Mouse (Mus musculus) ES-E14 (cell line): ENCODE measurements around the gene Kif7. TPM values are rescaled to one million over a fixed set of nuclear protein-coding genes. Genes with fewer than 3 reads are reported as not detected.

ENCODE experiments used
- DNase-seq: peaks from one replicate; pipeline ENCODE4 v3.0.0-alpha.2; 2013; ENCODE audit warnings: low read depth, low spot score
- H3K27ac ChIP-seq: 2 replicates; pipeline ENCODE4 v1.5.1; 2012; ENCODE audit warnings: low read depth, mild to moderate bottlenecking, low read length, moderate library complexity, mixed read lengths; ENCODE audit not compliant: poor library complexity, insufficient read depth, severe bottlenecking
- H3K36me3 ChIP-seq: 2 replicates; pipeline ENCODE4 v1.6.1; 2012; ENCODE audit warnings: mild to moderate bottlenecking, low read length, moderate library complexity, mixed read lengths; ENCODE audit not compliant: control insufficient read depth, poor library complexity, insufficient read depth, severe bottlenecking
- H3K4me1 ChIP-seq, 2 experiments: fragments of 150-350 bp in 1 of 2; sonication (generic) in 1 of 2; 2 replicates each; pipeline ENCODE4 v1.6.1; 2012; ENCODE audit warnings: low read length in 2 of 2, mild to moderate bottlenecking in 1 of 2, mixed read lengths in 1 of 2; ENCODE audit not compliant: control insufficient read depth in 2 of 2, insufficient read depth in 2 of 2, poor library complexity in 1 of 2
- H3K4me3 ChIP-seq, 2 experiments: fragments of 150-350 bp in 1 of 2; sonication (generic) in 1 of 2; 2 replicates each; pipeline ENCODE4 v1.5.1; 2012; ENCODE audit warnings: low read length in 2 of 2, low read depth in 1 of 2, mild to moderate bottlenecking in 1 of 2, mixed read lengths in 1 of 2; ENCODE audit not compliant: insufficient read depth in 1 of 2, poor library complexity in 1 of 2, severe bottlenecking in 1 of 2
- H3K9ac ChIP-seq: 2 replicates; pipeline ENCODE4 v1.6.1; 2012; ENCODE audit warnings: low read depth, mild to moderate bottlenecking, low read length, mixed read lengths; ENCODE audit not compliant: poor library complexity, insufficient read depth, severe bottlenecking
- H3K9me3 ChIP-seq: fragments of 150-350 bp; sonication (generic); 2 replicates; pipeline ENCODE4 v1.6.1; 2012; ENCODE audit warnings: low read depth, mild to moderate bottlenecking, low read length; ENCODE audit not compliant: control insufficient read depth, insufficient read depth
- CHD2 ChIP-seq: IDR thresholded peaks from 2 replicates; pipeline ENCODE4 v1.6.1; 2014; ENCODE audit warnings: mild to moderate bottlenecking, low read depth, low read length, inconsistent platforms
- HCFC1 ChIP-seq: IDR thresholded peaks from 2 replicates; pipeline ENCODE4 v1.6.1; 2012; ENCODE audit warnings: low read length, inconsistent platforms, borderline replicate concordance; ENCODE audit not compliant: insufficient read depth
- MAFK ChIP-seq: IDR thresholded peaks from 2 replicates; pipeline ENCODE4 v1.6.1; 2014; ENCODE audit warnings: mild to moderate bottlenecking, low read depth, low read length, inconsistent platforms; ENCODE audit not compliant: insufficient read depth
- ZC3H11A ChIP-seq: IDR thresholded peaks from 2 replicates; pipeline ENCODE4 v1.6.1; 2012; ENCODE audit warnings: low read depth, mild to moderate bottlenecking, inconsistent platforms, low read length, borderline replicate concordance
- ZNF384 ChIP-seq: IDR thresholded peaks from 2 replicates; pipeline ENCODE4 v1.6.1; 2012; ENCODE audit warnings: low read depth, low read length, inconsistent platforms
- in situ Hi-C, 2 experiments: fragments of 600-800 bp; cut with MboI; formaldehyde crosslinking; loops; one replicate each; pipeline ENCODE4 v1.15.1; 2025; ENCODE audit warnings: low sequenced_read_pairs in 2 of 2, inconsistent platforms in 1 of 2; ENCODE audit not compliant: unreplicated experiment in 2 of 2
- total RNA-seq: library from RNA; depleted of rRNA; stranded (reverse); fragments of 300-350 nt; gene quantifications from 2 replicates; pipeline ENCODE4 v1.2.3, GENCODE M21; 2012; rRNA removed

The Kif7 gene
- total RNA-seq, 1 experiment, result 9.2 TPM

DNA sequence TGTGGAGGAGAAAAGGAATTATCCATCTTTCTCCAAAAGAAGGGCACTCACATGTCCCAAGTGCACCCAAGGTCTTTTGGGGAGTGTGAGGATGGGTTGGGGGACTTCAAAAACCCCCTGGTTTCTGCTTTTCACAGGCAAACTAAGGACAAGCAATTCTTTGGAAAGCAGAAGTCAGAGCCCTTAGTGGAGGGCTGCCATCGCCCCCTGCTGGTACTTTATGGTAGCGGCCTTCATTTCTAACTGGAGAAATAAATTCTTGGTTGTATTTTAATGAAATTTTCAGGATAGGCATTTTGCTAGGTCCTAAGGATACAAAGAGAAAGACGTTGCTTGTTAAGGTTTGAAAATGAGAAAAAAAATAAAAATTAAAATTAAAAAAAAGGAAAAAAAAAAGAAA, 66.5 kb downstream of the Kif7 start:
- H3K36me3 ChIP-seq, result no peaks in the 10 kb centered on the region
- H3K9me3 ChIP-seq, result no peaks in the 10 kb centered on the region
- no peak overlapping the region for H3K9ac ChIP-seq
- H3K4me3 ChIP-seq, result no peak overlapping the region
- TF ChIP-seq CHD2 (no peak), ZC3H11A (no peak), MAFK (no peak), ZNF384 (no peak), HCFC1 (no peak)
- peaks cover 2 to 11% of the 10 kb centered on the region in 2 experiments; a peak in 2 of 4 replicates for H3K4me1 ChIP-seq
- no peak overlapping the region for H3K27ac ChIP-seq
- in situ Hi-C loops, result no loop called here
- peak; percentile 47 for DNase-seq

Other genes with a start within 250 kb of the Kif7 start
- 163 and 240 TPM in 2 replicates for gene Polg, start 249.4 kb downstream of the Kif7 start, total RNA-seq
- gene Rhcg, start 98.1 kb downstream of the Kif7 start, total RNA-seq, result 1.0 and 1.5 TPM in 2 replicates
- gene Ticrr, start 55.5 kb downstream of the Kif7 start, total RNA-seq, result 46.3 and 56.8 TPM in 2 replicates
- 0.18 TPM in 1 of 2 replicates, not detected in the other for gene Plin1, start 17.2 kb upstream of the Kif7 start, total RNA-seq
- gene Pex11a, start 27.4 kb upstream of the Kif7 start, total RNA-seq, result 4.3 and 6.1 TPM in 2 replicates
- gene Wdr93, start 27.4 kb upstream of the Kif7 start, total RNA-seq, result 0.58 and 0.71 TPM in 2 replicates
- gene Mesp1, start 78.1 kb upstream of the Kif7 start, total RNA-seq, result 0.27 TPM in 1 of 2 replicates, not detected in the other
- 1.0 and 1.2 TPM in 2 replicates for gene Mesp2, start 95.0 kb upstream of the Kif7 start, total RNA-seq
- 11.4 and 15.4 TPM in 2 replicates for gene Anpep, start 145.3 kb upstream of the Kif7 start, total RNA-seq
- gene Ap3s2, start 204.9 kb upstream of the Kif7 start, total RNA-seq, result 9.4 and 11.0 TPM in 2 replicates
- gene Arpin, start 219.6 kb upstream of the Kif7 start, total RNA-seq, result 2.3 and 3.9 TPM in 2 replicates